Mouse (Mus musculus): ENCODE data around the gene C1rl. TPM values are rescaled to one million over a fixed set of nuclear protein-coding genes. Genes with fewer than 3 reads are reported as not detected.
A peak's percentile ranks its signal among the peaks of the same experiment; 100 is the strongest.

The C1rl gene
- 0.10 and 0.15 TPM in 2 replicates for polyA plus RNA-seq (2015; fragmentation: Nextera tagmentation; extraction: Ambion mirVana)

DNA sequence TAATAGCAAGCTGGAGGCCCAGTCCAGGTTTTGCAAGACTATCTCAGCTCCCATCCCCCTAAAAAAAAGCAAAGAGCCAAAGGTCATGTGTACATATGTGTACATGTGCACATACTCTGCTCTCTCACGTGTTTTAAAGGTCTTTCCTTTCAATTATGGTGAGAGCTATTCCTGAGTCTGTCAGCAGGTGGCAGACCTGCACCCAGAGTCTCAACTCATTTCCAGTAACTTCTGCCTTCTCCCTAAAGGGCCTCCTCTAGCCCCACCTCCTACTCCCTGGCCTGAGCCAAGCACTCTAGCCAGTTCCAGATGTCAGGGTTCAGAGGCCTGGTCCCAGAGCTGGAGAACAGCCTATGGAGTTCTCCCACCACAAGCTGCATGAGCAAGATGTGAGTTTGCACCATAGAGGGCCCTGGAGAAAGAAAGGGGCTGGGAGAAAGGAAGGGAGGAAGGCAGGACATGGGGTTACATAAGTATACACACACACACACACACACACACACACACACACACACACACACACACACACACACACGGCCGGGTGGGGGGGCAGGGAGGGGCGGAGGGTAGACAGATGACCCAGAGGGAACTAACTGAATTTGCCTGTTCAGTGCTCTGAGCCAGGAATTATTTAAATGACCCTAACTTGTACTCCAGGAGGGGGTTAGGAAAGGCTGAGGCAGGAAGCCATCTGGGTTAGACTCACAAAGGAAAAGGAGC is at the start of gene C1rl:
C1rl (plus strand) TSS at position 272 of the 720 bp plus-strand sequence.
- Histone ChIP-seq H3K4me3 (replicated peaks) (no peak within 1 kb of the TSS), H3K9me3 (no peaks in the 10 kb centered on the region), H3K27me3 (no peaks in the 10 kb centered on the region), H3K9ac (replicated peaks) (no peak within 1 kb of the TSS), H3K36me3 (no peaks in the 10 kb centered on the region), H3K27ac (no peak within 1 kb of the TSS), H3K4me1 (replicated peaks) (no peaks in the 10 kb centered on the region), H3K4me2 (replicated peaks) (no peak within 1 kb of the TSS)
- 54% methylated on average over 2 of the region's 4 CpGs for WGBS
- peak; percentile 85 for ATAC-seq

- Histone ChIP-seq H3K27ac (no peak overlapping the region), H3K4me1 (replicated peaks) (no peaks in the 10 kb centered on the region), H3K4me2 (replicated peaks) (no peak overlapping the region), H3K4me3 (replicated peaks) (no peak overlapping the region), H3K36me3 (peaks cover 35% of the 10 kb centered on the region), H3K27me3 (no peaks in the 10 kb centered on the region), H3K9ac (replicated peaks) (no peak overlapping the region), H3K9me3 (no peaks in the 10 kb centered on the region)
- 90% methylated on average over 2 of the region's 2 CpGs for WGBS
- ATAC-seq, result no peak
These were observed 49.6 kb upstream of the C1rl start for GRCm38 (mm10) chr6:124443338-124443737.

DNA sequence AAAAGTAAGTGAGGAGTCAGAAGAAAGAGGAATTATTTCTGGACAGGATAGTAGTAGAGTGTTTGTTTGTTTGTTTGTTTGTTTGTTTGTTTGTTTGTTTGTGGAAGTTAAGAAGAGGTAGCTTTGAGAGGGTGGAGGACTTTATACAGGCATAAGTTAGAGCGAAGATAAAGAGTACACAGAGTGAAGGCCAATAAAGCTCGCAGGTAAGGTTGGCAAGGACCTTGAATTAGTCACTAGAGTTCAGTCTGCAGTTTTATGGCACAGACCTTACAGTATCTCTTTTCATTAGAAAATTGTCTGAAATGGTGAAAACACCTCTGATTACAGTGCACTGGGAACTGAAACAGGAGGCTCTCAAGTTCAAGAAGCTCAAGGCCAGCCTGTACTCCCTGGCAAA is 46.9 kb upstream of the C1rl start:
- H3K9me3 ChIP-seq, result no peaks in the 10 kb centered on the region
- peaks cover 45% of the 10 kb centered on the region for H3K36me3 ChIP-seq
- H3K9ac ChIP-seq (replicated peaks), result no peak overlapping the region
- 89% methylated on average over 2 of the region's 2 CpGs for WGBS
- H3K27me3 ChIP-seq, result no peaks in the 10 kb centered on the region
- H3K4me1 ChIP-seq (replicated peaks), result no peaks in the 10 kb centered on the region
- no peak overlapping the region for H3K27ac ChIP-seq
- H3K4me2 ChIP-seq (replicated peaks), result no peak overlapping the region
- ATAC-seq, result no peak
- no peak overlapping the region for H3K4me3 ChIP-seq (replicated peaks)

- Histone ChIP-seq H3K36me3 (peaks cover 45% of the 10 kb centered on the region), H3K4me1 (replicated peaks) (no peaks in the 10 kb centered on the region)
- 94% methylated on average over 9 of the region's 9 CpGs for WGBS
These were observed 46.5 kb upstream of the C1rl start for GRCm38 (mm10) chr6:124446459-124446858.

DNA sequence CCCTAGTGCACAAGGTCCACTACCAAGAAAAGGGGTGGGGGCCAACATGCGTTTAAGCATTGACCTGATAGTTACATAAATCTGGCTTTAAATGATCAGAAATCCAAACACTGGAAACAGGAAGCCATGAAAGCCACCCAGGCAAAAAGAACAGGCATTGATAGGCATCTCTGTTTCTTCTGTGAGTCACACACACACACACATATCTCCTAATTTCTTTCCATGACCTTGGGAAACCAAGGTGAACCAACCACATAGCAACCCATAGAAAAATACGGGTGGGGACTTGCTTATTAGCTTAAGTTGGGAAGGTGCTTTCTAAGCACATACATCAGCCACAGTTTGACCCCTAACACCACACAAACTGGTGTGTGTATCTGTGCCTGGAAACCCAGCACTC is 45.6 kb upstream of the C1rl start:
- 89% methylated on average over 2 of the region's 2 CpGs for WGBS
- no peaks in the 10 kb centered on the region for H3K27me3 ChIP-seq
- no peak for ATAC-seq
- no peaks in the 10 kb centered on the region for H3K4me1 ChIP-seq (replicated peaks)
- H3K9me3 ChIP-seq, result no peaks in the 10 kb centered on the region
- H3K4me2 ChIP-seq (replicated peaks), result no peak overlapping the region
- H3K27ac ChIP-seq, result no peak overlapping the region
- no peak overlapping the region for H3K9ac ChIP-seq (replicated peaks)
- H3K4me3 ChIP-seq (replicated peaks), result no peak overlapping the region
- peaks cover 45% of the 10 kb centered on the region for H3K36me3 ChIP-seq

More at GRCm38 (mm10) chr6:124446459-124446858, 46.5 kb upstream of the C1rl start:
- Histone ChIP-seq H3K9me3 (no peaks in the 10 kb centered on the region), H3K4me3 (replicated peaks) (no peak overlapping the region), H3K27ac (no peak overlapping the region), H3K4me2 (replicated peaks) (no peak overlapping the region), H3K9ac (replicated peaks) (no peak overlapping the region), H3K27me3 (no peaks in the 10 kb centered on the region)
- no peak for ATAC-seq

- Histone ChIP-seq H3K27ac (no peak overlapping the region), H3K36me3 (peaks cover 48% of the 10 kb centered on the region), H3K4me3 (replicated peaks) (no peak overlapping the region), H3K9me3 (no peaks in the 10 kb centered on the region), H3K9ac (replicated peaks) (no peak overlapping the region), H3K27me3 (no peaks in the 10 kb centered on the region), H3K4me1 (replicated peaks) (no peaks in the 10 kb centered on the region), H3K4me2 (replicated peaks) (no peak overlapping the region)
- WGBS, result 75% methylated on average over 10 of the region's 10 CpGs
- ATAC-seq, result 0 out of 2 replicates have a peak, but pooled peaks have one; percentile 22
These were observed 44.6 kb upstream of the C1rl start for GRCm38 (mm10) chr6:124448186-124448852.

- no peaks in the 10 kb centered on the region for H3K4me1 ChIP-seq (replicated peaks)
- no peak overlapping the region for H3K4me3 ChIP-seq (replicated peaks)
- ATAC-seq, result no peak; the same call in 1 of the 2 replicates
- no peaks in the 10 kb centered on the region for H3K9me3 ChIP-seq
- no peak overlapping the region for H3K4me2 ChIP-seq (replicated peaks)
- H3K36me3 ChIP-seq, result peaks cover 42% of the 10 kb centered on the region
- H3K9ac ChIP-seq (replicated peaks), result no peak overlapping the region
- 95% methylated on average over 16 of the region's 16 CpGs for whole genome bisulfite sequencing
- H3K27me3 ChIP-seq, result no peaks in the 10 kb centered on the region
- no peak overlapping the region for H3K27ac ChIP-seq
These were observed 43.8 kb upstream of the C1rl start for GRCm38 (mm10) chr6:124448959-124449667.

DNA sequence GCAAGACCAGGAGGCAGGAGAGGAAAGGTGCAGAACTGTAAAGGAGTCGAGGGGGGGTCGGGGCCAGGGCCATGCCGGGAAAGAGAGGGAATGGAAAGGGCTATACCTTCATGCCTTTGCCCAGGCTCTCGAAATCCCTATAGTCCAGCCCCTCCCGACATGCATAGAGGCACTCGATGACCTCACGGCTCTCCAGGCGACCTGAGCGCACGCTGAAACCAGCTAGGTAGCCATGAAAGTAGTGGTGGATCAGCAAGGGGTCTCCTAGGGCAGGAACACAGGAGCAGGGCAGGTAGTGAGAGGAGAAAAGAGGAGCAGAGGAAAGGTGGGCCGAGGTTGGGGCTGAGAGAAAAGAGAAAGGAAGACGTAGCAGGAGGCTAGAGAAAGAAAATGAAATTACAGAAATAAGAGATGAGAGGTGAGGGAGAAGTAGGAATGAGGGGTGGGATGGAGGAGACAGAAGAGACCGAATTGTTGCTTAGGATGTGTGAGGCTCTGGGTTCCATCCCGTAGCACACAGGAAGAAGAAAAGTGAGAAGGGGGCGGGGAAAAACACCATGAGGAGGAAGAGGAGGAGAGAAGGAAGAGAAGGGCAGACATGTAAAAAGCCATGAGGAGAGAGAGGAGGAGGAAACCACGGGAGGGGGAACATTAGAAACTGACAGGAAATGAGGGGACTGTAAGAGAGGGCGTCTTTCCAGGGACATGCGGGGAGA is 43.1 kb upstream of the C1rl start:
- no peak overlapping the region for H3K9ac ChIP-seq (replicated peaks)
- WGBS, result 88% methylated on average over 18 of the region's 18 CpGs
- no peak overlapping the region for H3K4me3 ChIP-seq (replicated peaks)
- H3K4me2 ChIP-seq (replicated peaks), result no peak overlapping the region
- H3K36me3 ChIP-seq, result peaks cover 43% of the 10 kb centered on the region
- H3K27ac ChIP-seq, result no peak overlapping the region
- H3K9me3 ChIP-seq, result no peaks in the 10 kb centered on the region
- no peaks in the 10 kb centered on the region for H3K27me3 ChIP-seq
- H3K4me1 ChIP-seq (replicated peaks), result no peaks in the 10 kb centered on the region
- ATAC-seq, result no peak

DNA sequence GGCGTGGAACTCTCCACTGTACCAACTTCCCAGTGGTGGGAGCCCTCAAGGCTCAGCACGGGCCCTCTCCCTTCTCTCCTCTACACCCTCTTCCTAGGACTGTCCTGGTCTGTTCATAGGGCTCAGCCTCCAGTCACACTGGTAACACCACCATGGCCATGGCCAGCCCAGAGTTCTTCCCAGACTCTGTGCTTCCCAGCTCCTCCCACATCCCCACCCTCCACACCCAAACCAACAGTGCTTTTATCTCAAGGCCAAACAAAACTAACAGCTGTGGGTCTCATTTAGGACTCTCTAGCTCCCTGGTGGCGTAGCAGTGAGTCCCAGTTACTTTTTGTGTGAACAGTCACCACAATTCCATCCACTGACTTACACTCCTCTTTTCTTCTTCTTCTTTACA is 40.9 kb upstream of the C1rl start:
- Histone ChIP-seq H3K4me2 (replicated peaks) (no peak overlapping the region), H3K4me1 (replicated peaks) (no peaks in the 10 kb centered on the region), H3K4me3 (replicated peaks) (no peak overlapping the region), H3K9me3 (no peaks in the 10 kb centered on the region), H3K27ac (no peak overlapping the region), H3K27me3 (no peaks in the 10 kb centered on the region), H3K36me3 (peaks cover 56% of the 10 kb centered on the region), H3K9ac (replicated peaks) (no peak overlapping the region)
- no peak for ATAC-seq
- 74% methylated on average over 3 of the region's 3 CpGs for WGBS

- H3K9me3 ChIP-seq, result no peaks in the 10 kb centered on the region
- no peak overlapping the region for H3K4me2 ChIP-seq (replicated peaks)
- H3K27me3 ChIP-seq, result no peaks in the 10 kb centered on the region
- H3K4me1 ChIP-seq (replicated peaks), result no peaks in the 10 kb centered on the region
- ATAC-seq, result no peak
- WGBS, result 43% methylated on average over 4 of the region's 4 CpGs
- H3K36me3 ChIP-seq, result peaks cover 66% of the 10 kb centered on the region
- H3K4me3 ChIP-seq (replicated peaks), result no peak overlapping the region
- H3K9ac ChIP-seq (replicated peaks), result no peak overlapping the region
- H3K27ac ChIP-seq, result no peak overlapping the region
These were observed 39.2 kb upstream of the C1rl start for GRCm38 (mm10) chr6:124453756-124454155.

DNA sequence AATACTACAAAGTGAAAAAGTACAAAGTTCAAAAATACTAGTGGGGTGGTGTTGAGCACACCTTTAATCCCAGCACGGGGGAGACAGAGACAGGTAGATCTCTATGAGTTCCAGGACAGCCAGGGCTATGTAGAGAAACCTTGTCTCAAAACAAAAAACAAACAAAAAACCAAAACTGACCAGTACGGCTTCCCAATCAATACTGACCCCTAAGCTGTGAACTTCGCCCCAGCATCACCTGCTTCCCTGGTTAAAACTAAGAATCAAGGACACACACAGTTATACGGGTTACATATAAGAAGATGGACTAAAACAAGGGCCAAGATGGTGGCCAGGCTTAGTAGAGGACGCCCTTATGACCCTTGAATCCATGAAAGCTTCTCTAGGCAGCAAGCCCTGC is 36.7 kb upstream of the C1rl start:
- no peaks in the 10 kb centered on the region for H3K9me3 ChIP-seq
- H3K4me3 ChIP-seq (replicated peaks), result no peak overlapping the region
- no peak for ATAC-seq
- peaks cover 59% of the 10 kb centered on the region for H3K36me3 ChIP-seq
- 94% methylated on average over 5 of the region's 5 CpGs for WGBS
- H3K9ac ChIP-seq (replicated peaks), result no peak overlapping the region
- no peak overlapping the region for H3K4me2 ChIP-seq (replicated peaks)
- H3K27me3 ChIP-seq, result no peaks in the 10 kb centered on the region
- no peak overlapping the region for H3K27ac ChIP-seq
- no peaks in the 10 kb centered on the region for H3K4me1 ChIP-seq (replicated peaks)

DNA sequence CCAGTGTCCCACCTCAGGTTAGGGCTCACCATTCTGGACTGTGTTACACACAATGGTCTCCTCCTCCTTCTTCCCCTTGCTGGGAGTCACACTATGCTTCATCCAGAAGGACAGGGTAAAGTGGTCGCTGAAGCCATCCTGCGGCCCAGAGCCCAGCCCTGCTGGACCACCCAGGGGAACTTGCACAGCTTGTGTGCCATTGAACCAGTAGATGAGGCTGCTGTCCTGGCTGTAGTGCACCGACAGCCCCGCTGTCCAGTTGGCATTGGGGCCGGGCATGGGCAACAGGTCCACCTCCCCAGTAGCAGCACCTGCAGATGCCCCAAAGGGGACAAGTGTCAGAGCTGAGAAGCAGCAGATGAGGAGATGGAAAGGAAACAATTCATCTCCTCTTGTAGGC is 35.1 kb upstream of the C1rl start:
- no peak for ATAC-seq
- Histone ChIP-seq H3K27ac (no peak overlapping the region), H3K9me3 (no peaks in the 10 kb centered on the region), H3K9ac (replicated peaks) (no peak overlapping the region), H3K4me2 (replicated peaks) (no peak overlapping the region), H3K36me3 (peaks cover 58% of the 10 kb centered on the region), H3K4me3 (replicated peaks) (no peak overlapping the region), H3K27me3 (no peaks in the 10 kb centered on the region), H3K4me1 (replicated peaks) (peaks cover 8% of the 10 kb centered on the region)
- 90% methylated on average over 5 of the region's 5 CpGs for WGBS
